Mouse (Mus musculus) heart, adult 11 months (tissue): ENCODE results near the gene Nomo1.
A peak's percentile ranks its signal among the peaks of the same experiment; 100 is the strongest.

ENCODE experiments used
- DNase-seq: peaks from one replicate; pipeline ENCODE4 v3.0.0; 2022

Nomo1 gene

DNA sequence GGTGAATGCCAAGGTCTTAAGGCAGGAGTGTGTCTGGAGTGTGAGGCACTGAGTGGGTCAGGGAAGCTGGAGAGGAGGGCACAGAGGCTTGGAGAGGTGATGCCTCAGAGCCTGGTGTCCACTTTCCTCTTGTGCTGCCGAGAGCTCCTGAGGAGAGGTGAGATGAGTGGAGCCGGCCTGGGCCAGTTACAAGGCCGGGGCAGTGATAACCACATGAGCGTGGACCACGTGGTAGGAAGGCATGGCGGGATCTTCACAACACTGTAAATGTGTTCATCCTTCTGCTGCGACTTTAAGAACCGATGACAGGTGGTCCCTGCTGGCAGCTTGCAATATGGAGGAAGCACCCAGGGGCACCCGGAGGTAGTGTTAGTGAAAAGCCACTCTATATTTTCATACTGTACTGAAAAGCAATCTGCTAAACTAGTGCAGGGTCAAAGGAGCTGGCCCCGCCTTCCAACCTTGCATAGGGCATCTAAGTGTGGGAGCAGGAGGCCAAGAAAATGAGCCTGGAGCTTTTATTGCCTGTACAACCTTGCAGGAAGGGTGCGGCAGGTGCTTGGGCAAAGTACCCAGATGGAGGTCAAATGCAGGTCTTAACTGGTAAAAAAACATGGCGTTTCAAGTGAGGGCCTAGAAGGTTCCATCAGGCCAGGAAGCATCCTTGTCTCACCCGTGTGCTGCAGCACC, 14.5 kb downstream of the Nomo1 start:
- no peak for DNase-seq

DNA sequence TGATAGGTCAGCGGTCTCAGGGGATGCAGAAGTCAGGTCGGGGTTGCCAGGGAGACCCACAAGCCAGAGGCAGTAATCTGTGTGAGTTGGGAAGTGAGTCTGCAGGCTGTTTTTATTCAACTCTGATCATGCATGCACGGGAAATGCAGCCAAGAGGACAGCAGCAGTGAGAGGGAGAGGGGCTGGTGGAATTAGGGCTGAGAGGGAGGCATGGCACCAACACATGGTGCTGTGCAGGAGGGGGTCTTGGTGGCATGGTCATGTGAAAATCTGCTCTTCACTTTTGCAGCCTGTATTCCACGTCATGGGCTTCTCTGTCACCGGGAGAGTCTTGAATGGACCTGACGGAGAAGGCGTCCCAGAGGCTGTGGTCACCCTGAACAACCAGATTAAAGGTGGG, 16.5 kb downstream of the Nomo1 start:
- DNase-seq: no peak

DNA sequence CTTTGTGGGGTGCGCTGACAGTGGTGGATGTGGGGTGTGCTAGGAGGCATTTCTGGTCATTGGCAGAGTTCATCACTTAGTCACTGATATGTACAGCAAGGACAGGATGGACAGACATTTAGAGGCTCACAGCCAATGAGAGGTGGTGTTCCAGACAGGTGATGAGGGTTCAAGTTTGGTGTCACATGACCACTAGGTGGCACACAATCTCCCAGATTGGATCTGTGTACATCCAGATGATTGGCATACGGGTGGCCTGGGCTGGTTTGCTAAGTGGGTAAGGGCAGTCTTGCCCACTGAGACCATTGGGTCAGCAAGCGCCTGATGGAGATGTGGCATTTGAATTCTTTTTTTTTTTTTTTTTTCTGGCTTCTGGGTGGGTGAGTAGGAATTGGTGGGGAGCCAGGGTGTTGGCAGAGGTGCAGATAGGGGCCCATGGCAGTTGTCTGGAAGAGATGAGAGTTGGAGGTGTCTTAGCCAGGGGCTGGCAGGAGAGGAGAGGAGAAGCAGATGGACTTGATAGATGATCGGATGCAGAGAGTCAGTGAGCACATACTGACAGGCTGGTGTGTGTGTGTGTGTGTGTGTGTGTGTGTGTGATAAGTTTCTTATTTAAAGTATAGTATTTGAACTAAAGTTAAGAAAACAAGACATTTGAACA, 18.8 kb downstream of the Nomo1 start:
- DNase-seq: no peak

DNA sequence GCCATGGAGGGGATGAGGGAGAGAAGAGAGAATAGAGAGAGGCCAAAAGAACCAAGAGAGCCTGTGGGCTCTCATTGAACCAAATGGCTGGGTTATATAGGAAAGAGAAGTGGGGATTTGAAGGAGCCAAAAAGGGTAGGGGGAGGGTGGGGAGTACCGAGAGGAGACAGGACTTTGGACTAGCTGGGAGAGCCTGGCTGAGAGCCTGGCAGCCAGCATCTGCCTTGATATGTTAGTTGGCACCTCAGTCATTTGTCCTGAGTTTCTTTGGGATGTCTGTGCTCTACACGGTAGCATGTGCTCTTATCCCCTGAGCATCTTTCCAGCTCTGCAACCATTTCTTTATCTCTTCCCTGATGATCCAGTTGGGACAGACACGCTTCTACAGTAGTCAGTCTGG, 20.1 kb downstream of the Nomo1 start:
- no peak for DNase-seq

DNA sequence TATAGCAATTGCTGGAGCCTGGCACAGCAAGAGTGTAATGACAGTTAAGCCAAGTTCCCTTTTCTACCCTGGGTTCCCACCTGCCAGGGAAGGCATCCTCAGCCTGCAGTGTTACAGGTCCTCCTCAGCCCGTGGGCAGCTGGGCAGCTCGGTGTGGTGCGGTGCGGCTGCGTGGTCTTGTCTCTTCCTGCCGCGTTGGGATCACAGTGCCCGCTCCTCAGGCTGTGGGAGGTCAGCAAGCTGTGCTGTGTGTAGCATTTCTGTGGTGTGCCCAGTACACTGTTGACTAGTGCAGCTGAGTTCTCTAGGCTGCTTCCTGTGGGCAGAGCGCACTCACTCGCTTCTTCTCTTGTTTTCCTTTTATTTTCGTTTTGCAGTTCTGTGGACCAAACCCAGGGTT, 25.4 kb downstream of the Nomo1 start:
- DNase-seq: no peak

DNA sequence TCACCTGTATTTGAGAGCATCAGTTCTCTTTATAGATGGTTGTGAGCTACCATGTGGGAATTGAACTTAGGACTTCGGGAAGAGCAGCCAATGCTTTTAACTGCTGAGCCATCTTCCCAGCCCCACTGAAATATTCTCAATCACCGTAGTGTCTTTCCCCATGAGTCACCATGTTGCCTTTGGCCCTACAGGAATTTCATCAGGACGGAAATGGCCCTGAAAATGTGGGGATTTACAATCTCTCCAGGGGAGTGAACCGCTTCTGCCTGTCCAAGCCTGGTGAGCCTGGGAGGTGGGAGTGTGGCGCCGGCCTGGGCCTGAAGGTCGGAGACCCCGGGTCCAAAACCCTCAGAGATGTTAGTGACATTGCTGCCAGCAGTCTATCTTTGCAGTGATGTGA, 27.2 kb downstream of the Nomo1 start:
- no peak for DNase-seq

DNA sequence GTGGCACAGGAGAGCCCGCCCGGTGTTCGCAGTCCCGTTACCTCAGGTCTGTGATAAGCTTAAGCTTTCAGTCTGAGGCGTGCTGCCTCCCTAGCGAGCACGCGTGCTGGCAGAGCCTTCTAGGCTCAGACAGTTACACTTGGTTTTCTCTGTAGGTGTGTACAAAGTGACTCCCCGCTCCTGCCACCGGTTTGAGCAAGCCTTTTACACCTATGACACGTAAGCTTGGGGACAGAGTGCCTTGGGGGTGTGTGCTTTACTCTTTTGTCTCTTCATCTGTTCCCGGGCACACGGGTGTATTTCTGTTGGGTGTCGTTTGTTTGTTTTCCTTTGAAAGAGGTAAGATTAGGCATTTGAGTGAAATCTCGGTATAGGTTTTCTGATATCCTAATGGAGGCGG, 28.1 kb downstream of the Nomo1 start:
- DNase-seq: no peak

DNA sequence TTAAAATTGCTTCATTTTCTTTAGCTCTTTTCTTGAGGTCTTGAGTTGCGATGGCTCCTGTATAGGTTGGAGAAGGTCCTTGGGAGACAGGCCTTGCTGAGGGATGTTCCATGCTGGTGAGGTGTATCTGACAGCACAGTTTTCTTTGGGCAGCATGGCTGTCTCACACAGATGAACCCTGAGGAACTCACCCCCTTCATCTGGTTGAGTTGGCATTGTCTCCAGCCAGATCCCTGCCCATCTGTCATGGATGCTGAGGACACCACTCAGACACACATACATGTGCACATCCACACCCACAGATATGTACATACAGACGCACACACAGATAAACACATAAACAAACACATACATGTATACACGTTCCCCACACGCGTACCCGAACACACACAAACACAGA, 29.8 kb downstream of the Nomo1 start:
- no peak for DNase-seq

DNA sequence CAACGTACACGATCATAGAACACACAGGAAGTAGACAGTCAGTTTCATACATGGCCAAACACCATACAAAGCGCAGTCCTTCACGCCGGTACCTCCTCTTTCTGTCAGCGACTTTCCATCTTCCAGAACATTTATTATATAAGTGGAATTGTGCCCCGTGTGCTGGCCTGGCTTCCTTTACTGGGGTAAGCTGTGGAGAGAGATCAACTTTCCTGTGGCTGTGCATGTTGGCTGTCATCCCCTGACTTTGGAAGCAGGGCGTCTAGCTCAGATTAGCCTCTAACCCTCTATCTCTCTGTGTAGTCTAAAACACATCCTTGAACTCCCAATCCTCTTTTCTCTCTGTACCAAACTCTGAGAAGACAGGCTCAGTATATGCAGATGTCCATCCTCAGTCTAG, 35.3 kb downstream of the Nomo1 start:
- no peak for DNase-seq

DNA sequence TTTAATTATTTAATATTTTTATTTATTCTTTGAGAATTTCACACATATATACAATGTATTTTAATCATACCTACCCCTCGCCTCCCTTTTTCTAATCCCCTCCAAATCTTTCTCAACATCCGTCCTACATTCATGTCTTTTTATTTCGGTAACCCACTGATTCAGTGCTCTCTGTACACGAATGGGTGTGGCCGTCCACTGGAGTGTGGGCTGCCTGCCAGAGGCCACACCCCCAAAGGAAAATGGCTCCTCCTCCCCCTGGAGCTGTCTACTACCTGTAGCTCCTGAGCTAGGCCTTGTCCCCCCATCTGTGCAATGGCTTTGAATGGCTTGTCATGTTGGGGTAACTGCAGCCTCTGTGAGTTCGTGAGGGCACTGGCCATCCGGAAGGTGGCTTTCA, 43.3 kb downstream of the Nomo1 start:
- DNase-seq: no peak

DNA sequence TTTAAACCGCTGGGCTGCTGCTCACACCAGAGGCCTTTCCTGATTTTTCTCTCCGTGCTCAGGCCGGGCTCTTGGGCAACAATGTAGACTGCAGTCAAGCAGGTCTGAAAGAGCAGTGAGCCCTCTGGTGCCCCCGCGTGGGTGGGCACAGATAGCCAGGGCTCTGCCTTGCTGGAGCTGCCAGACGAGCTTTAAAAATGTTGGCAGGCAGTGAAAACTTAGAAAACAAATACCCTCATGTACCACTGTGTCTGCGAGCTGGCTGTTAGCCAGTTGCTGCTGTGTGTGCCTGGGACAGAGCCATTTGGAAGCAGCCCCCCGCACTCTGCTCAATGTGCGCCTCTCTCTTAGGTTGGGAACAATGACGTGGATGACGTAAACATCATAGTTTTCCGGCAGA, 44.2 kb downstream of the Nomo1 start:
- DNase-seq: no peak

DNA sequence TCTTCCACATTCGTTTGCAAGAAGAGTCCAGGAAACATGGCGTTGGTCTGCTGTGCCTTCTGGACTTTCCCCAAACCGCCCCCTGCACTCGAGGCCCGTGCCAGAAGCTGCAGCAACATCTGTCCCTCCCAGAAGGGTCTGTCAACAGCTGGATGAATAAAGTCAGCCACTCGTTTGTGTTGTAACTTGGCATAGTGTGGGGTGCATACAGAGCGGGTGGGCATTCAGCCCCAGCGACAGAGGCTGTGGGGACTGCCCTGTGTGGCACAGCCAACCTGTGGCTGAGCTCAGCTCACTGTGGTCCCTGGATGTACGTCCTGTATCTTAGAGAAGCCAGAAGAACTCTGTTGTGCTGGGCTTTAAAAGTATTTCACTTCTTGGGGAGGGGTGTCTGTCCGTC, 50.5 kb downstream of the Nomo1 start:
- no peak for DNase-seq

DNA sequence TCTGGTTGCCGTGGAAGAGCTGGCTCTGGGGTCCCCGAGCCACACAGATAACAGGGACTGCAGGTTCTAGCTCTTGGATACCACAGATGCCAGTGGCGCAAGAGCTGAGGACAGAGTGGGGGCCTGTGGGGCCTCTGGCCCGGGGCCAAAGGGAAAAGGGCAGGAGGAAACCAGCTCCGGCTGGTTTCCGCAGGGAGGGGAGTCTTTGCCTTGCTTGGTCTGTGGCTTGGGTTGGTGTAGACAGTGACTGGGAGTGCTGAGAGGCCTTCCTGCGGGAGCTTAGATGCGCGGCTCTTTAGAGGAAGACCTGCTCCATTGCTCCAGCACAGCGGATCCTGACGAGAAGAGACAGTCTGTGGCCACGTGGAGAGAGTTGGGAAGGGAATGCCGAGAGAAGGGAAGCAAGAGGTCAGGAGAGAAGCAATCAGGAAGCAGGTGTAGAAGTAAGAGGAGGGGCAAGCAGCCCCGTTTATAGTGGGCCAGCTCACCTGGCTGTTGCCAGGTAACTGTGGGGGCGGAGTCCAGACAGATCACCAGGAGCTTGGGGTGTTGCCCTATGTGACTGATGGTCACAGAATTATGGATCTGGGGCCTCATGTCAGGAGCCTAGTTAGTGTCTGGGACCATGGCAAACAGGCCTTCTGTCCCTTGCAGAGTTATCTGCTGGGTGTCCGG, 51.5 kb downstream of the Nomo1 start:
- no peak for DNase-seq

DNA sequence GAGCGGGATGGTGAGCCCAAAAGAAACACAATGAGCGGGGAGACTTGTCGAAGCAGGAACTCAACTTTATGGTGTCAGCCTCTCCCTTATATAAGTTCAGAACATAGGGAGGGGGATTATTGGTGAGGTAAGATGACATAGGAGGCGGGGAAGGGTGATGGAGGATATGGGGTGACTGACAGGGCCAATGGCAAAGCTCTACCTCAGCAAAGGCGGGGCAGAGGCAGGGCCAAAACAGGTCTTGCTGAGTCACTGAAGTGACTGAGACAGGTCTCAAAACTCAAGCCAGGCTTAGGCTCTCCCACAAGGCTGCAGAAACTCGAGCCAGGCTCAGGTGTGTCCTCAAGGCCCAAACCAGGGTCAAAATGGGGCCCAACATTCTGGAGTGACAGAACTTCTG, 52.9 kb downstream of the Nomo1 start:
- no peak for DNase-seq

DNA sequence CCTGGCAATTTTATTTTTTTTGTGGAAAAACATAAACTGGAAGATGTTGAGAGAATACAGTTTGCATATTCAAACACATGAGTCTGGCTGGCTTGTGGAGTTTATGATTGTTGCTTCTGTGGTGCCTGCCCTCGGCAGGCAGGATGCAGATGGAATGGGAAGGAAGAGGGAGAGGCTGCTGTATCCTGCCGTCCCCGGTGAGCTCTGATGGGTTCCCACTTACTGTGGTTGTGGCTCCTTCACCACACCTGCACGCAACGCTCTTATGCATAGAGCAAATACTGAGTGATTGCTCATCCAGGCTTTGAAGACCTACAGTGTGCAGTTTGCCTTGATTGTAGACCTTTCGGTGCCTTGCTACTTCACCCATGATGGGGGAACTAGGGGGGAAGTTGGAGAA, 54.7 kb downstream of the Nomo1 start:
- no peak for DNase-seq

DNA sequence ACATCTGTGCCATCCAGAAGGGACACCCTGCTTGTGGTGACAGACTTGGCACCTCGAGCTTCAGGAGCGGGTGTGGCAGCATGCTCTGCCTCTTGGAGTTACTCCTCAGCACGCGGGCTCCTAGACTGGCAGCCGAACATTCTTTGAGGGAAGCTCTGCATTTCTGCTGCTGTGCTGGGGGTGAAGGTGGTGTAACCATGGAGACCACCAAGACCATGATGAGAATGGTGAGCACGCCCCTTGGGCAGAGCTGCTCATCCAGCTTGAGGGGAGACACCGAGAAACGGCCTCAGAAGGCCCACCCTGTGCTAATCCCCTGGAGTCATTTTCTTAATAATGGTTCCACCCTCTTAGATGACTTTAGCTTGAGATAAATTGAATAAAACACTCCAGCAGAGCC, 59.3 kb downstream of the Nomo1 start:
- DNase-seq: no peak

DNA sequence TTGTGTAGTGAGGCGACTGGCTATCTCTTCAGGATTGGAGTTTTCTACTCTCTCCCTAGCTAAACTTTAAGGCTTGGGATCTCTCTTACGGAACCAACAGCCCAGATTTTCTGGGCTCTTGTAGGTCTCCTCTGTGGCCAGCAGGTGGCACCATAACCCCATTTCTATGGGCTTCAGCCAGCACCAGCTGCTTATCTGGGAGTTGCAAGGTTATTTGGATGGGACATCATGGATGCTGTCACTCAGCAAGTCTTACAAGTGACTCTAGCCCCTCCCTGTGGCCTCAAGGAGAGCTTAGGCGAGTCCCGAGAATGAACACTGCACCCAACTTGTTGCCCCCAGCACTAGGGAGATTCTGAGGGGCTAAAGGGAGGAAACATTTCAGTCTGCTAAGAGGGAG, 62.6 kb downstream of the Nomo1 start:
- DNase-seq: peak; percentile 94

DNA sequence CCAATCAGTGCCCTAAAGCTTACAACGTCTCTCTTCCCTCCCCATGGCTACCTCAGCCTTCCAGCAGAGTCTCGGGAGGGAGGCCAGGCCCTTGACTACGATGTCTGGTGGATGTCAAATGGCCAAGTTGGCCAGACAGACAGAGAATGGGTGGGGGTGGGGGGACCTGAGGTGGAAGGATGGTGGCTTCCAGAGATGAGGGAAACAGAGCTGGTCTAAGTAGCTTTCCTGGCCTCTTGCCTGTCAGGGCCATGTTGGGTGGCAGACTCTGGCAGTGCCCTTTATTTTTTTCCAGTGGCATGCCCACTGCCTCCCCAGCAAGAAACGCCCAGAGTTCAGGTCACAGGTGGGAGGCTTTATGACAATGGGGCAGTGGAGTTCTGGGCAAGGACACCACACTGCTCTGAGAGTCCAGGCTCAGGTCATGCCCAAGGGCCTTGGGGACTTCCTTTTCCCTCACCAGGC, 63.9 kb downstream of the Nomo1 start:
- peak; percentile 96 for DNase-seq

DNA sequence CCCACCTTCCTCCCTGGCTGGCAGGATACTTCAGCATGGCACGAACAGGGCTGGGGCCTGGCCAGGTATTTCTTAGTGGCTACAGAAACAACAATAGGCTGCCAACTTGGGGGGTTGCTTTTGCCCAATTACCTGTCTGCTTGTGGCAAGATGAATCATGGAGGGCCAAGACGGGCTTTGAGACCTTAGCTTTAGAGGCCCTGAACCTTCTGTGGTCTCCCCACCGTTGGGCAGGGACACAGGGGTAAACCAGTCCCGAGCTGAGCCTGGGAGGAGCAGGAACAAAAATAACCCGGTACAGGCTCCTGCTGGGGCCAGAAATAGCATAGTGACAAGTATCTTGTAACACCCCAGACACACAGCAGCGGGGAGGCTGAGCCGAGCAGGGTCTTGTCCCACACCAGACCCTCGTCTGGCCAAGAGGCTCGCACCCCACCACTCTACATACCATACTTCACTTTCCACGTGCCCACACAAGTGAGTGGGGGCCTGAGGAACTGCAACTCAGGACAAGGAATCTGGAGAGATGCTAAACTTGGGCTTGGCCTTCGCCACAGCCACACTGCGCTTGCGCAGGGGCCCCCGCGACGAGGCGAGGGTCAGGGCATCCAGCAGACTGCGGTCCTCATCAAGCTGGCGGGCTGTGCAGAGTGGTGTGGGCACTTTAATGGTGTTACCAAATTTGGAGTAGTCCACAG, 64.9 kb downstream of the Nomo1 start:
- DNase-seq: peak; percentile 98

DNA sequence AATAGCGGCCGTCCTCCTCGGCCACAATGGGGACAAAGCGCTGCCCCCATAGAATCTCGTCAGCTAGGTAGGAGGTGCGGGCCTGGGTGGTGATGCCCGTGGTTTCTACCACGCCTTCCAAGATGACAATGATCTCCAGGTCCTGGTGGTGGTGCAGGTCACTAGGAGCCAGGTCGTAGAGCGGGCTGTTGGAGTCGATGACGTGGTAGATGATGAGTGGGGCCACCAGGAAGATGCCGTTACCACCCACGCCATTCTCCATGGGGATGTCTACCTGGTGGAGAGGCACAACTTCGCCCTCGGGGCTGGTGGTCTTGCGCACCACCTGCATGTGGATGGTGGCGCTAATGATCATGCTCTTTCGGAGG, 65.4 kb downstream of the Nomo1 start:
- DNase-seq: no peak

DNA sequence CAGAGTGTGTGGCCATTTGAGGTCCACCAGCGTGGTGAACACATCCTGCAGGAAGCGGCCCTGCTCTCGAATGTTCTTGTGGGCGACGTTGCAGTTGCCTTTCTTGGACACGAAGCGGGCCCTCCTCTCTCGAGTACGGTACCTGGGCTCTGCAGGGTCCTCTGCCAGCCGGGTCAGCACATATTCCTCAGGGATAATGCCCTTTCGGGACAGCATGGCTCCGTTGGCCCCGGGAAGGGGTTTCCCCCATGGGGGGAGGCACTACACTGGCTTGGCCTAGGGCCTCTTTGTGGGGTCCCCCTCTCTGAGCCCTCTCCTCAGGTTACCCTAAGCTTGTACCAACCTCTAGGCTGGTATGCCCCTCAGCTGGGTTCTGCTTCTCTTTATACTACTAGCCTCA, 66.2 kb downstream of the Nomo1 start:
- DNase-seq: peak; percentile 93

DNA sequence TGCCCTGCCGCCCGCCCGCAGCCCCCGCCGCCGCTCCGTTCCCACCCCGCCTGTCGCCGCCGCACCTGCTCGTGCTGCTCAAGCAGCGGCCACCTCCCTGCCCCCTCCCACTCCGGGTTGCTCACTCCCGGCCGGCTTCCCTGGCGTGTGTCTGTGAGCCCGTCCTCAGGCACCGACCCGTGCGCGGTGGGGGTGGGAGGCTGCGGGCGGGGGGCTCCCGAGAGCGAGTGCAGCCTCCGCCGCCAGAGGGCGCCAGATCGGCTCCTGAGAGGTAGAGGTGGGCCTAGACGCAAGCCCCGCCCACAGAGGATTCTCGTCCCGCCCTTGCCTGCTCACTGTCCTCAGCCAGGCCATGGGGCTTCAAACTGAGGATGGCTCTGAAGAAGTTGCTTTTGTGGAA, 67.1 kb downstream of the Nomo1 start, which contains the start of gene Kcnj11:
Kcnj11 (minus strand) TSS at position 202 of the 400 bp plus-strand sequence.
- peak; percentile 96 for DNase-seq

DNA sequence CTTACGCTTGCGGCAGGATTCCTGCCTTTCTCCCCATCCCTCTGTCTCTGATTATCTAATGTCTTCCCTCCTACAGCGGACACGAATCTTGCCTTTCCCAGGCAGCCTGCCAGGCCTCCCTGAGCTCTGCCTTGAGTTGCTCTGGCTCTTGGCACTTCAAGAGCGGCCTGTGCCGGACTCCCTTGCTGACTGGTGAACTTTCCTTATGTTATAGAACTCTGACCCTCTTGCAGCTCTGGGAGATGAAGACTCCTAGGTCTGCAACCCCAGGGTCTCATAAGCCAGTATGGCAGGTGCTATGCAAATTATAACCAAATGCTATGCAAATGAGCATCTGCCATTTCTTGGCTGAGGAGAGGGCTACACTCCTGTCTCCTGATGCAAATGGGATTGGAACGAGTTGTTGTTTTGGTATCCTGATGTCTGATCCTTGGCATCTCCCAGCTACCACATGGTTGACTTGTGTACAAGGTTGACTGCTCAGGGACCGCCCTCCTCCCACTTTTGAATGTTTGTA, 69.6 kb downstream of the Nomo1 start:
- DNase-seq: no peak

DNA sequence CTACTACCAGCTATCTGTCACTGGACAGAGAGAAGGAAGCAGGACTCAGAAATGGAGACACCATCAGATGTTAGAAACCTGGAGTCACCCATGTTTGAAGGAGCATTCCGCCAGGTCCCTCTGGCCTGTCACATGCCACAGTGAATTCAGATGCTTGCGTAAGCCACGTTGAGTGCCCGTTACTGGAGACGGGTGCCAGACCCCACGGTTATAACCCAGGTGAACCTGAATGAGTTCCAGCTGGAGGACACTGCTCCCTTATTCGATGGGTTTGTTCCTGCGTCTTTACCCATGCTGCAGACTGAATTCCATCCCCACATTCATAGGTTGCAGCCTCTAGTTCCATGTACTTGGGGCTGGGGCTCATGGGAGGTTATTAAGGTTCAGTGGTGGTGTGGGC, 70.3 kb downstream of the Nomo1 start:
- no peak for DNase-seq
